Mouse (Mus musculus): ENCODE measurements around the gene Cmbl. TPM values are rescaled to one million over a fixed set of nuclear protein-coding genes. Genes with fewer than 3 reads are reported as not detected.

Cmbl gene
- total RNA-seq, 2 experiments from 2014 or later: 14.2 to 16.2 TPM

Other genes with a start within 250 kb of the Cmbl start
- 10 to 100 TPM; 24.2 to 30.9 TPM for gene Ankrd33b, start 197.7 kb upstream of the Cmbl start, total RNA-seq (2021)
- gene Ropn1l, start 111.7 kb upstream of the Cmbl start, total RNA-seq (2021): 1 to 10 TPM; 1.1 to 1.7 TPM
- 100 to 1,000 TPM; 222 to 225 TPM for gene March6, start 34.3 kb upstream of the Cmbl start, total RNA-seq (2021)
- 100 to 1,000 TPM; 185 to 191 TPM for gene Cct5, start 36.4 kb downstream of the Cmbl start, total RNA-seq (2021)
- 10 to 100 TPM; 10.1 to 11.6 TPM for gene Fam173b, start 36.5 kb downstream of the Cmbl start, total RNA-seq (2021)